Mouse (Mus musculus) midbrain, postnatal 0 days (tissue): ENCODE results near the gene Arrdc3. TPM values are rescaled to one million over a fixed set of nuclear protein-coding genes. Genes with fewer than 3 reads are reported as not detected.

Experiments used
- ATAC-seq: fragments of 200-750 bp; cut with Nextera tagmentation; 2 replicates; pipeline ENCODE4 v1.8.0; 2017; ENCODE audit warnings: moderate number of reproducible peaks, mild to moderate bottlenecking, moderate TSS enrichment, moderate library complexity; ENCODE audit not compliant: low FRiP score
- DNase-seq: peaks from one replicate; pipeline ENCODE4 v3.0.0-alpha.2; 2015; ENCODE audit warnings: low spot score
- H3K27ac ChIP-seq: fragments of 300-500 bp; sonication (generic); 2 replicates; pipeline ENCODE4 v1.5.1; 2014; ENCODE audit warnings: low read depth, mild to moderate bottlenecking, low read length, mixed read lengths
- H3K27me3 ChIP-seq: fragments of 300-500 bp; sonication (generic); 2 replicates; pipeline ENCODE4 v1.6.1; 2014; ENCODE audit warnings: low read length, control low read depth, mixed read lengths; ENCODE audit not compliant: insufficient read depth
- H3K36me3 ChIP-seq: fragments of 300-500 bp; sonication (generic); 2 replicates; pipeline ENCODE4 v1.6.1; 2014; ENCODE audit warnings: low read length, control low read depth, mixed read lengths; ENCODE audit not compliant: insufficient read depth
- H3K4me1 ChIP-seq: fragments of 300-500 bp; sonication (generic); 2 replicates; pipeline ENCODE4 v1.6.1; 2014; ENCODE audit warnings: mild to moderate bottlenecking, control low read depth, antibody characterized with exemption, low read length, mixed read lengths; ENCODE audit not compliant: insufficient read depth
- H3K4me2 ChIP-seq: fragments of 300-500 bp; sonication (generic); 2 replicates; pipeline ENCODE4 v1.6.1; 2014; ENCODE audit warnings: low read depth, mild to moderate bottlenecking, low read length, mixed read lengths; ENCODE audit not compliant: poor library complexity, severe bottlenecking
- H3K4me3 ChIP-seq: fragments of 300-500 bp; sonication (generic); 2 replicates; pipeline ENCODE4 v1.5.1; 2014; ENCODE audit warnings: low read depth, mild to moderate bottlenecking, low read length, moderate library complexity
- H3K9ac ChIP-seq: fragments of 300-500 bp; sonication (generic); replicated peaks from 2 replicates; pipeline ENCODE4 v1.6.1; 2014; ENCODE audit warnings: mild to moderate bottlenecking, low read length, moderate library complexity, mixed read lengths; ENCODE audit not compliant: poor library complexity, severe bottlenecking
- H3K9me3 ChIP-seq: fragments of 300-500 bp; sonication (generic); 2 replicates; pipeline ENCODE4 v1.6.1; 2016; ENCODE audit warnings: low read length, control low read depth
- CTCF ChIP-seq: IDR thresholded peaks from 2 replicates; pipeline ENCODE4 v1.5.1; 2016; ENCODE audit warnings: antibody characterized with exemption, mild to moderate bottlenecking
- WGBS: fragments of 180-500 bp; shearing (Covaris S2); extraction: QIAGEN DNeasy Blood & Tissue Kit; methylation state at CpG from one replicate; pipeline ENCODE4 v1.1.7; 2014; 5-methylcytosine and 5-hydroxymethylcytosine counted together
- polyA plus RNA-seq: library from polyadenylated mRNA; unstranded; fragments of >200 nt; fragmentation: Nextera tagmentation; extraction: Ambion mirVana; gene quantifications from 2 replicates; pipeline ENCODE4 v1.2.1, GENCODE M21; 2015
- total RNA-seq: library from RNA; depleted of rRNA; stranded (reverse); fragments of >200 nt; gene quantifications from 2 replicates; pipeline ENCODE4 v1.2.3, GENCODE M21; 2014

Arrdc3 gene
- total and polyA plus RNA-seq, 2 experiments from 2014 or later: 42.5 to 82.0 TPM

DNA sequence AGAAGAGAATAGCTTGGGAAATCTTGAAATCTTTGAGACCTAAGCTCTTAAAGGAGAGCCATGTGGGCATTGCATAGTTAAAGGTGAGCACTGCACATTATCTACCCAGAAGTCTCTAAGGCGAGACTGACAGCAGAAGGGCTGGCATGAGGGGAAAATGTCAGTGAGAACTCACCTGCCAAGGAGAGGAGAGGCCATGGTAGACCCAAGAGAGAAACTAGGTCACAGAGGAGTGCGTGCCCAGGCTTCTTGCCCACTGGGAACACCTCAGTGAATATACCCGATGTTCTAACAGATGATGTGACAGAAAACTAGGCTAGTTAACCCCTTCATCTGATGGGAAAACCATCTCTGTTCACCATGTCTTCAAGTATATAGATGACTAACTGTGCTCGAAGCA is 18.2 kb downstream of the Arrdc3 start:
- Histone ChIP-seq H3K27ac (no peak overlapping the region), H3K9ac (no peak overlapping the region), H3K4me1 (no peaks in the 10 kb centered on the region), H3K36me3 (peaks cover 2% of the 10 kb centered on the region; the same call in 1 of the 2 replicates), H3K27me3 (no peaks in the 10 kb centered on the region), H3K4me2 (no peak overlapping the region), H3K9me3 (no peaks in the 10 kb centered on the region), H3K4me3 (no peak overlapping the region)
- WGBS: 86% methylated on average over 4 of the region's 4 CpGs
- DNase-seq (no peak), ATAC-seq (no peak)
- TF ChIP-seq CTCF: no peak

DNA sequence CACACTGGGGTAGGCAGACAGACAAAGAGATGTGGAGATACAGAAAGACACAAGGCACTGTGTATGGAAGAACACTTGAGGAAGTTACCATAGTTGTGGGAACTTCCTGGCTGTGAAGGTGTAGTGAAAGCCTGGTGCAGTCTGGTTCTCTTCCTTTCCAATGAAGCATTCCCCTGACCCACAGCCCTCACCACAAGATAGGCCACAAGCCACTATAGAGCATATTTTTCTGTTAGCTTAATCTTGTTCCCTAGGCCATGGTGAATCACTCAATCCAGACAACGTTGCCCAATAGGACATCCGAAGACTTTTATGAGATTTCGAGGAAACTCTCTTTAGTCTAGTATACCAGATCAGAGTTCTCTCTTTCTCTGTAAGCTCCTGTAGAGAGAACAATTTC is 19.6 kb downstream of the Arrdc3 start:
- no peak for TF ChIP-seq CTCF

DNA sequence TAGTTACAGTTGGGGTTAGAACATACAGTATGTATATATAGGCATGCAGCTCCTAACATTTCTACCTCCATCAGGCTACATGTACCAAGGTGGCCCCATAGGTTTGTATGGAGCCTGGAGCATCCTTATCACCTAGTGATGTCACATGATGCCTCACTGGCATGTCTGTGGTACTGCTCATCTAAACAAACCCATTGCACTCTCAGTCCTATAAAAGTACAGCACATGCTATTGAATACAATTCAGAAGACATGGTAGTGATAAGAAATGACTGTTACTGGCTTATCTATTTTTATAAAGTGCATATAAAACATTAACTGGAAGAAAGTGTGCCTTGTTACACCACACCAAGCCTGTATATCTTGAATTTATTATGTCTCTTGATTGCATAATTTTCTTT is 30.2 kb downstream of the Arrdc3 start:
- DNase-seq (no peak), ATAC-seq (no peak)
- Histone ChIP-seq H3K4me2 (no peak overlapping the region), H3K4me3 (no peak overlapping the region), H3K9ac (no peak overlapping the region), H3K27me3 (no peaks in the 10 kb centered on the region), H3K27ac (no peak overlapping the region), H3K9me3 (no peaks in the 10 kb centered on the region), H3K36me3 (no peaks in the 10 kb centered on the region), H3K4me1 (no peaks in the 10 kb centered on the region)
- TF ChIP-seq CTCF: no peak

More for the DNA sequence above, 19.6 kb downstream of the Arrdc3 start:
- Histone ChIP-seq H3K4me1 (no peaks in the 10 kb centered on the region), H3K9me3 (no peaks in the 10 kb centered on the region), H3K4me3 (no peak overlapping the region), H3K27ac (no peak overlapping the region), H3K36me3 (peaks cover 2% of the 10 kb centered on the region; the same call in 1 of the 2 replicates), H3K27me3 (no peaks in the 10 kb centered on the region), H3K9ac (no peak overlapping the region), H3K4me2 (no peak overlapping the region)
- ATAC-seq (no peak), DNase-seq (no peak)
- 91% methylated on average over 3 of the region's 3 CpGs for WGBS

DNA sequence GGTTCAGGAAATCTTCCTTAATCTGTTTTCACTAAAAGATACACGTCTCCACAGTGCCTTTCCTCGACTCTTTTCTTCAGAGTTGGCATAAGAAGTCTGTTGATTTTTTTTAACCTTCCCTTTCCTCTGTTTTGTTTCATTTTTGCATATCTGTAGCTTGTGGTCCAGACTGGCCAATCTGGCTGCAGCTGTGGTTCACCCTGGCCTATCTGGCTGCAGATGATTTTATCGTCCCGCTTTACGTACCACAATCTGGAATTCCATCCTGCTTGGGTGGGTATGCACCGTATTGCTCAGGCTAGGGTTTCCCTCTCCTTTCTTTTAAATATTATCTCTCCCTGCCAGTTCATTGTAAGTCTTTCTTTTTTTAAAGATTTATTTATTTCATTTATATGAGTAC is 37.8 kb downstream of the Arrdc3 start:
- Histone ChIP-seq H3K27ac (no peak overlapping the region), H3K9me3 (no peaks in the 10 kb centered on the region), H3K27me3 (no peaks in the 10 kb centered on the region), H3K4me3 (no peak overlapping the region), H3K36me3 (no peaks in the 10 kb centered on the region), H3K4me1 (no peaks in the 10 kb centered on the region; the same call in 1 of the 2 replicates), H3K9ac (no peak overlapping the region), H3K4me2 (no peak overlapping the region)
- WGBS: 89% methylated on average over 6 of the region's 6 CpGs
- no peak for TF ChIP-seq CTCF
- ATAC-seq (no peak), DNase-seq (no peak)

DNA sequence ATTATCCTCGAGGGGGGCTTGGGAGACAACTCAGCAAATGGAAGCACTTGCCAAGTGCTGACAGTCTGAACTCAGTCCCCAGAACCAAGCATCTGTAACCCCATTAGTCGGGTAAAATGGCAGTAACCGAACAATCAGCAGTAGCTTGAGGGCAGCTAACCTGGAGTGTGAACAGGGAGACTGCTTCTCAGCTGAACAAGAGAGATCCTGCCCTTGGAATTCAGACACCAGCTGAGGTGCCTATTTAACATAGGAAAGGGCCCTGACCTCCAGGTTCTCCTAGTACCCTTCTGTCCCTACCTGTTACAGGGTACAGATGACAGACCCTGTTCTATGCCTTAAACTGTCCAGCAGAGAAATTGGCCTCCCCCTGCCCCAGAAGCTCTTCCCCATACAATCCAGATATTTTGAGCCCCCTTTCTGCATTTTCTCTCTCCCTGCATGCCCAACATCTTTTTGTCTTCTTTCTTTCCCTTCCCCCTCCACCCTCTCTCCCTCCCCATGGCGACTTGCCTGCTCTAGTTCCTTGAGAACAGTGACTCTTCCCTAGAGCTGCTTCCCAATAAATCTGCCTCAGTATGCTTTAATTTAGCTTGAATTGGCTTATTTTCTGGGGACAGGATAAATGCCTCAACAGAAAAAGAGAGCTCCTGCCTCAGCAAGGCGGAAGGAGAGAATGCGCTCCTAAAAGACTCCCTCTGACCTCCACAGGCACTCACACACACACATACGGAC is 38.6 kb downstream of the Arrdc3 start:
- Histone ChIP-seq H3K4me1 (no peaks in the 10 kb centered on the region; the same call in 1 of the 2 replicates), H3K9me3 (no peaks in the 10 kb centered on the region), H3K9ac (no peak overlapping the region), H3K4me3 (no peak overlapping the region), H3K27ac (no peak overlapping the region), H3K27me3 (no peaks in the 10 kb centered on the region), H3K36me3 (no peaks in the 10 kb centered on the region), H3K4me2 (no peak overlapping the region)
- ATAC-seq: no peak
- 56% methylated on average over 7 of the region's 7 CpGs for WGBS
- no peak for TF ChIP-seq CTCF
- no peak for DNase-seq

DNA sequence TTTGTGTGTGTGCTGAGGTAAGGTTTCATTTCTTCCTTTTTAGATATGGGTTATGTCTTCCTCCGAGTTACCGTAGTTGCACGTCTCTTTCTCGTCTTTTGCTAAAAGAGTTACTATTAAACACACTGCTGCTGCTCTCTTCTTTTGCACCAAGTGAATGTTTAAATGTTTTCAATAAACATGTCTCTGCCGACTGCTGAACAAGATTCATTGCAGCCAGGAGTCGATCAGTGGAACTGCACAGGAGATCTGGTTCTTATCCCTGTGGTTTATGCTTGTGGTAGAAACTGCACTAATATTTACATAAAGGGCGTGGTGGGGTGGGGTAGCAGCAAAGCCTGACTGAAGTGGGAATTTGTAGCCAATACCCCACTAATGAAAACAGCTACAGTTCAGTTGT is 45.0 kb downstream of the Arrdc3 start:
- 88% methylated on average over 7 of the region's 7 CpGs for WGBS
- no peak for ATAC-seq

More for the DNA sequence above, 45.0 kb downstream of the Arrdc3 start:
- Histone ChIP-seq H3K27ac (no peak overlapping the region), H3K4me3 (no peak overlapping the region), H3K4me1 (no peaks in the 10 kb centered on the region), H3K36me3 (no peaks in the 10 kb centered on the region), H3K9ac (no peak overlapping the region), H3K9me3 (no peaks in the 10 kb centered on the region), H3K4me2 (no peak overlapping the region), H3K27me3 (no peaks in the 10 kb centered on the region)
- no peak for TF ChIP-seq CTCF
- DNase-seq: no peak
